Mouse (Mus musculus): ENCODE measurements at regions not wholly inside any gene's neighbourhood (a gene's known extent, or its start where the extent isn't known, plus 50 kb on each side); places are given as distances from the start of the nearest gene placed in this dataset.

GRCm38 (mm10) chr16:5527936-5528335 is 272.2 kb upstream of the Eef2kmt start:
- TF ChIP-seq ZNF384 (IDR thresholded peaks at IDR 0.05; ENCODE audit: low read depth, low read length), result no peak
- TF ChIP-seq MAFK (IDR thresholded peaks at IDR 0.05; ENCODE audit: insufficient read depth, low read depth, low read length), result no peak
- no peak for TF ChIP-seq CHD2 (IDR thresholded peaks at IDR 0.05; ENCODE audit: low read depth, low read length)
- TF ChIP-seq HCFC1 (IDR thresholded peaks at IDR 0.05; ENCODE audit: borderline replicate concordance, insufficient read depth, low read length), result no peak

Data from ES-E14 (cell line).